Mouse (Mus musculus) right cerebral cortex, adult 2 months (tissue): ENCODE measurements around the gene Gm20867.
"Not testable (repeated sequence)": the region's sequence is repeated elsewhere in the genome, so short reads cannot be mapped to it uniquely, and the experiment has no call there.

Experiments used
- DNase-seq, 2 experiments: peaks; one replicate each; pipeline ENCODE4 v3.0.0; 2021 to 2022; ENCODE audit warnings: low spot score in 2 of 2

Gm20867 gene

GRCm38 (mm10) chrY:77963104-77963503 is at the start of gene Gm20867:
Gene Gm20867 (minus strand): TSS chrY:77963204.
- not testable (repeated sequence) for DNase-seq
